Mouse (Mus musculus) leukemia stem cell, adult 10-12 weeks (primary cell): ENCODE measurements around the gene Urah. TPM values are rescaled to one million over a fixed set of nuclear protein-coding genes. Genes with fewer than 3 reads are reported as not detected.

ENCODE experiments used
- polyA plus RNA-seq: library from polyadenylated mRNA; stranded (reverse); fragments of >175 nt; gene quantifications from 2 replicates; pipeline ENCODE4 v1.2.3, GENCODE M21; 2012; ENCODE audit warnings: low replicate concordance

Gene Urah
- polyA plus RNA-seq: not detected in 2 replicates

GRCm38 (mm10) chr7:140834968-140835757 is at the start of gene Urah:
Urah (plus strand) TSS chr7:140835018.

GRCm38 (mm10) chr7:140787406-140788052 is 47.3 kb upstream of the Urah start, which contains the start of gene Syce1:
Syce1 (minus strand) TSS chr7:140787852.

DNA sequence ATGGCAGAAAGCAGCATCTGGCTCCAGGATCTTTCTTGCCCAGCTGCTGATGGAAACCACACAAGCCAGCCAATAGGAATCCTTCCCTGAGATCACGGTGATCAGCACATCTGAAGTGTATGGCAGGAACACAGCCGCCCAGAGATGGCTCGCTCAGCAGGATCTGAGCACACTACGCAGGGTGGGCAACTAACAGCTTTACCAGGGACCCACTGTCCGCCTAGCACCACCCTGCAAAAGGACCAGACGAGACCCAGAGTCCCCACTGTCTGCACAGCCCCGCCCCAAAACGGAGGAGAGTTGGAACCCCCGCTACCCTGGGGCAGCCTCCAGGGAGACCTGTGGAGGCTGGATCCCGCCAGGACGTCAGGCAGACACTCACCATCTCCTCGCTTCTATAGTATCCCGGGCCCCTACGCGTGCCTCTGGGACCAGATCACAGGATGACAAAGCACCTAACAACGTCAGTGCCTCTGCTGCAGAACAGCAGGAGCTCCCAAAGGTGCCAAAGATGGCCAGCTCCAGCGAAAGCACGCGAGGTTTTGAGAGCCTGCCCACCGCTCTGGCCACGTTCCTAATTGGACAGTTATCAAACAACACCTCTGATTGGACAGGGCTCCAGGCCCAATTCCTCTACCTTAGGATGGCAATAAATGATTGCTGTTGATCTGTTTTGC is 13.0 kb upstream of the Urah start, which contains the start of gene Zfp941:
Zfp941 (minus strand) TSS at position 526 of the 677 bp plus-strand sequence.

DNA sequence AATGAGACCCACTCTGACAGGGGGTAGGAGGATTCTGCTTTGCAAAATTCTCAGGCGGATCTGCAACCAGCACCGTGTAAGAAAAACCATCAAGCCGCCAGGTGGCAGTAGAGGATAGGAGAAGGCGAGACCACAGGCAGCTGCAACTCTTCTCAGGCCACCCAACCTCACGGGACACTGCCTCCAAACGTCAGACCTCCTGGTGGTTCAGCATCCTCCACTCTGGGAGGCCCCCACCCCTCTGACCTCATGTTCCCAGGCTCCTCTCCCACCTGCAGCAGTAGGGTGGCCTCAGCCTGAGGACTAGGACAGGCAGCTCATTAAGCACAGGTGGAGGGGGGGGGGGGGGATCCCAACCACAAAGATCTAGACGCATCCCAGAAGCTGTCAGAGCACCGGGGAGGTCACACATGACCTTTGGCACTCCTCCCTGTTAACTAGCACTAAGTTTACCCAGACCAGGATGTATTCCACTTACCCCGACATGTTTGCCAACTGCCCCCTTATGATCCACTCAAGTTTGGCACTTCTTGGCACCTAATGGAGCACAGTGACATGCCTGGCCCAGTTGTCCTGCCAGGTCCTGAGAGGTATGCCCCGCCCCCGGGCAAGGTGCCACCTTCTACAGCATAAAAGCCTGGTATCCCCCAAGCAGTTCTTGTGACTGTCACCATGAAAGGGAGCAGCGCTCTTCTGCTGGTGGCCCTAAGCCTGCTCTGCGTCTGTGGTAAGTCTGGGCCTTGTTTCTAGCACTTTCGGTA is 10.3 kb downstream of the Urah start, which contains the start of gene Scgb1c1:
Scgb1c1 (plus strand) TSS at position 643 of the 761 bp plus-strand sequence.

GRCm38 (mm10) chr7:140847755-140848580 is 13.2 kb downstream of the Urah start, which contains the start of gene Odf3:
Odf3 (plus strand) TSS chr7:140847805.

GRCm38 (mm10) chr7:140855860-140856784 is 21.3 kb downstream of the Urah start, which contains the start of gene Gm45785:
Gm45785 (minus strand) TSS chr7:140856331.

GRCm38 (mm10) chr7:140856785-140857549 is 22.1 kb downstream of the Urah start, which contains the start of gene Ric8a:
Ric8a (plus strand) TSS chr7:140856957.

DNA sequence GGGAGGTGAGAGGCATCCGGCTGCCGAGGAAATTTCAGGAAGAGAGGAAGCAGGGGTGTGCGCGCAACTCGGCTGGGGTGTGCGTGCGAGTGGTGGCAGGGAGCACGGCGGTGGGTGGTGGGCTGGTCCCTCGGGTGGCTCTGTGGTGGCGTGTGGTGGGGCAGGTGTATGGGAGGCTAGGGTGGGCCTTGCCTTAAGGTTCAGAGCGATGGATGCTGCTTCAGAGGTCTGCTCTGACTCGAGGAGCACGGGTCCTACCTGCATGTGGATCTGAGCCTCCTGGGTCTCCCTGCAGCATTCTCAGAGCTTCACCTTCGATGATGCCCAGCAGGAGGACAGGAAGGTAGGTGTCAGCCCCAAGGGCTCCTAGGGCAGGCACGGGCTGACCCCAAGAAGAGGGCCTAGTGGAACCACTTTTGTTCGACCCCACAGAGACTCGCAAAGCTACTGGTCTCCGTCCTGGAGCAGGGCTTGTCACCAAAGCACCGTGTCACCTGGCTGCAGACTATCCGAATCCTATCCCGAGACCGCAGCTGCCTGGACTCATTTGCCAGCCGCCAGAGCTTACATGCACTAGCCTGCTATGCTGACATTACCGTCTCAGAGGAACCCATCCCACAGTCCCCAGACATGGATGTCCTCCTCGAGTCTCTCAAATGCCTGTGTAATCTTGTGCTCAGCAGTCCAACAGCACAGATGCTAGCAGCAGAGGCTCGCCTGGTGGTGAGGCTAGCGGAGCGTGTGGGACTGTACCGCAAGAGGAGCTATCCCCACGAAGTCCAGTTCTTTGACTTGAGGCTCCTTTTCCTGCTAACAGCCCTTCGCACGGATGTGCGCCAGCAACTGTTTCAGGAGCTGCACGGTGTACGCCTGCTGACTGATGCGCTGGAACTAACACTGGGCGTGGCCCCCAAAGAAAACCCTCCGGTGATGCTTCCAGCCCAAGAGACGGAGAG is 23.0 kb downstream of the Urah start, which contains the start of gene Bet1l:
Bet1l (minus strand) TSS at position 28 of the 956 bp plus-strand sequence.

GRCm38 (mm10) chr7:140881696-140882468 is 47.1 kb downstream of the Urah start, which contains the start of the genes Psmd13 and Sirt3:
Psmd13 (plus strand) TSS chr7:140881968.
Sirt3 (minus strand) TSS chr7:140882309.

Other genes with a start within 250 kb of the Urah start
- not detected in 2 replicates for gene Olfr46, start 233.7 kb upstream of the Urah start, polyA plus RNA-seq
- not detected in 2 replicates for gene Olfr61, start 206.0 kb upstream of the Urah start, polyA plus RNA-seq
- gene Olfr53, start 188.6 kb upstream of the Urah start, polyA plus RNA-seq: not detected in 2 replicates
- not detected in 2 replicates for gene Olfr539, start 175.1 kb upstream of the Urah start, polyA plus RNA-seq
- gene Olfr45, start 153.1 kb upstream of the Urah start, polyA plus RNA-seq: not detected in 2 replicates
- gene Olfr541, start 137.8 kb upstream of the Urah start, polyA plus RNA-seq: not detected in 2 replicates
- gene Cyp2e1, start 71.3 kb upstream of the Urah start, polyA plus RNA-seq: not detected in 2 replicates
- gene Syce1, start 47.2 kb upstream of the Urah start, polyA plus RNA-seq: not detected in 2 replicates
- gene Zfp941, start 12.8 kb upstream of the Urah start, polyA plus RNA-seq: not detected in 2 replicates
- gene Scgb1c1, start 10.5 kb downstream of the Urah start, polyA plus RNA-seq: not detected in 2 replicates
- not detected in 2 replicates for gene Odf3, start 12.8 kb downstream of the Urah start, polyA plus RNA-seq
- not detected in 2 replicates for gene Gm45785, start 21.3 kb downstream of the Urah start, polyA plus RNA-seq
- 59.0 and 60.4 TPM in 2 replicates for gene Ric8a, start 21.9 kb downstream of the Urah start, polyA plus RNA-seq
- 1.6 and 5.5 TPM in 2 replicates for gene Bet1l, start 22.6 kb downstream of the Urah start, polyA plus RNA-seq
- 24.5 and 69.2 TPM in 2 replicates for gene Psmd13, start 47.0 kb downstream of the Urah start, polyA plus RNA-seq
- gene Sirt3, start 47.3 kb downstream of the Urah start, polyA plus RNA-seq: 32.7 and 37.1 TPM in 2 replicates
- not detected in 2 replicates for gene Cox8b, start 65.4 kb downstream of the Urah start, polyA plus RNA-seq
- not detected in 2 replicates for gene Nlrp6, start 85.9 kb downstream of the Urah start, polyA plus RNA-seq
- gene Pgghg, start 106.4 kb downstream of the Urah start, polyA plus RNA-seq: 8.1 and 14.9 TPM in 2 replicates
- 0.58 TPM in 1 of 2 replicates, not detected in the other for gene Ifitm5, start 115.3 kb downstream of the Urah start, polyA plus RNA-seq
- not detected in 2 replicates for gene Gm45717, start 120.9 kb downstream of the Urah start, polyA plus RNA-seq
- gene Ifitm2, start 121.0 kb downstream of the Urah start, polyA plus RNA-seq: 14.4 and 81.4 TPM in 2 replicates
- gene Ifitm1, start 132.2 kb downstream of the Urah start, polyA plus RNA-seq: 1.1 and 10.3 TPM in 2 replicates
- gene Ifitm3, start 175.8 kb downstream of the Urah start, polyA plus RNA-seq: 12.1 and 15.1 TPM in 2 replicates
- gene Ifitm6, start 182.9 kb downstream of the Urah start, polyA plus RNA-seq: 0.77 TPM in 1 of 2 replicates, not detected in the other
- not detected in 2 replicates for gene Gm17387, start 194.1 kb downstream of the Urah start, polyA plus RNA-seq
- gene B4galnt4, start 226.1 kb downstream of the Urah start, polyA plus RNA-seq: 2.6 and 3.4 TPM in 2 replicates
- 5.0 and 6.6 TPM in 2 replicates for gene Pkp3, start 243.2 kb downstream of the Urah start, polyA plus RNA-seq